Mouse (Mus musculus): ENCODE results near the gene Scgb1b12.
"Not testable (repeated sequence)": the region's sequence is repeated elsewhere in the genome, so short reads cannot be mapped to it uniquely, and the experiment has no call there.

GRCm38 (mm10) chr7:32333882-32334281, at the start of gene Scgb1b12:
- TF ChIP-seq POLR2A, EP300 (IDR thresholded peaks at IDR 0.05; ENCODE audit: insufficient read depth, low read depth, low read length): not testable (repeated sequence)

Measured in heart, adult 2 months (tissue).